Mouse (Mus musculus) CD4-positive, CD25-positive, alpha-beta regulatory T cell, adult 4 months (primary cell): Measurements from ENCODE around the gene Nanos3. TPM values are rescaled to one million over a fixed set of nuclear protein-coding genes. Genes with fewer than 3 reads are reported as not detected.

Experiments used
- ATAC-seq: one replicate; pipeline ENCODE4 v1.8.0; 2017
- polyA plus RNA-seq, 2 experiments: library from polyadenylated mRNA; unstranded; fragments of 100-300 nt; shearing (Covaris generic); gene quantifications; one replicate each; pipeline ENCODE4 v1.2.1; 2017

Gene Nanos3
- polyA plus RNA-seq, 2 experiments from 2014 or later = 0.81 TPM; not detected in 1

DNA sequence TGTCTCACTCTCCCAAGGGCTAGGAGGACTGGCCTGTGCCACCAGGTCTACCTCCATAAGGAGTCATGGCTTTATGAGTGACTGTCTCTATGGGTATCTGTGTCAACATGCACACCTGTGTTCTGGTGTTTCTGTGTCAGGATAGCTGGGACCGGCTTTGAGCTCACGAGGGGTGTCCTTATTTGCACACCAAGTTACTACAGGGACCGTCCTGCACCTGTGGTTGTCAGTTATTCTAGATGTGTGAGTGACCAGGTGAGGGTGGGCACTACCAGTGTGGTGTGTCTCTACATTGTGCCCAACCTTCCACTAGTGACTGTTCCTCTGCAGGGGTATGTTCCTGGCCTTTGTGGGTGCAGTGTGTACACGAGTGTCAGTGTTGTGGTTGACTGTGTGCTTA is 2.2 kb downstream of the Nanos3 start:
- ATAC-seq = no peak

DNA sequence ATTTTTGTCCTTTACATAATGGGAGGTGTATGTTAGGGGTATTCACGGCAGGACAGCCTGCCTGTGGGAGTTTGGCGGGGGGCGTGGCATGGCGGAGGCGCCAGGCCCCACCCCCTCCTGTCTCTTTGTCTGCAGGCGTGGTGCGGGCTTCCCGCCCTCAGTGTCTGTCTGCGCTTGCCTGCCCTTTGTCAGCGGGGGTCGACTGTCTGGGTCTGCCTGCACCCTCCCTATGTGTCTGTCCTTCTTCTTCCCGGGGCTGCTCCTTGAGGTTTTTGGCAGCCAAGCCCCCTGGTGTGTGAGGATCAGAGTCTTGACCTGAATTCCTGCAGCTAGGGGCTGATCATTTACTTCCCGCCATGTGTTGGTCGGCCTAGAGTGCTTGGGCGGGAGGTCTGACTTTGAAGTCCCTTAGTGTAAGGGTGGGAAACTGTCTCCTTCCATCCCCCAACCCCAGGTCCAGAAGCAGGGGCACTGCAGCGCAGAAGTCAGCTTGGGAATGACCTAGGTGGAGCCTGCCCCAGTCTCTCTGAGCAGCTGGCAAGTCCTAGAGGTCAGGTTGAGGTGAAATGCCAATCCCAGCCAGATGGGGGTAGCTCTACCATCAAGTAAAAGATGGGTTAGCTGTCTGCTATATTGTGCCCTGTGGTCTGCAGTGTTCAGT is 4.4 kb downstream of the Nanos3 start:
- peak; percentile 43 for ATAC-seq

DNA sequence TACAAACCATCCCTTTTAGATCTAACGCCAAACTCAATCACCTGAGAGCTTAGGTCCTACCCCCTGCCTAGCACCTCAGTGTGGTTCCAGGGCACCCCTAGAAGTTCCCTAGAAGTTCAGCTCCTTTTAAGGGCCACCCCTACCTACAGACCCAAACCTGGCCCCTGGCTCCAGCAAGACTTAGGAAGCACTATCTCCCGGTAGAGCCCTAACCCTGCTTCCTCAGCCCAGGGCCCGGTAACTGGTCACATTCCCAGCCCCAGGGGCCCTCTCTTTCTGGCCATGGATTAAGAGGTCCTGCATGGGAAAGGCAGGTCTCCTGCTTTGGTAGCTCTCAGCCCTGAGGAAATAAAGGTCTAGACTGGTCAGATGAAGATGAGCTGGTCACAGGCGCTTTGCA is 5.1 kb downstream of the Nanos3 start:
- ATAC-seq = no peak

DNA sequence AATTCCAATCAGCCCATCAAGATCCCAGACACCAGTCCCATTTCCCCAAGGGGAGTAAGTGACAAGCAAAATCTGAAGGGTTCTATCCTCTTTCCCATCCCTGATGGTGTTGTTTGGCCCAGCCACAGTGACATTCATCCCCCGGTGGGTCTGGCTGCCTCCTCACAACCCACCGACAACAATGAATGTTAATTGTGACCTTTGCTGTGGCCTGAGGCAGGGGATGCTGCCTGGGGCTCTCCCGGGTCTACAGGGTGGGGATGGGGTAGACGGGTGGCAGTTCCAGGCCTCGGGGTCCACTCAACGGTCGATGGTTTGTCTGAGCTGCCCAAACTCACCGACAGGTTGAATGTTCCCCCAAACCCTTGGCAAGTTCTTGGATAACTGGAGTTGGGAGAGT is 6.4 kb downstream of the Nanos3 start:
- ATAC-seq = no peak

DNA sequence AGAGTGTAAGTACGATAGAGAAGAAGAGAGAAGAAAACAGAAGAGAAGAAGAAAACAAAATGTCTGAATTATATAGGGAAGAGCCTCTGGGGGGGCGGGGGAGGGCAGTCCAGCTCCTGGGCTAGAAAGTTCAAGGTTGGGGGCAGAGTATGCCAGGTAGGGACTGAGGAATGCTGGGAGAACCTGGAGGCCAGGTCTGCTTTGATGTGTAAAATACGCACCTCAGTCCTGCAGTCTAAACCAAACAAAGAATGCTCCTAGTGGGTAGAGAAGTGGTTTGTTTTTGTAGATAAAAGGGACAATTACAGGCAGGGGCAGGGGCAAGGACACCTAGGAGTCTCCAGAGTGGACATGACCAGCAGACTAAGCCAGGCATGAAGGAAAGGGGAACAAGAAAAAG is 7.6 kb downstream of the Nanos3 start:
- ATAC-seq = no peak

DNA sequence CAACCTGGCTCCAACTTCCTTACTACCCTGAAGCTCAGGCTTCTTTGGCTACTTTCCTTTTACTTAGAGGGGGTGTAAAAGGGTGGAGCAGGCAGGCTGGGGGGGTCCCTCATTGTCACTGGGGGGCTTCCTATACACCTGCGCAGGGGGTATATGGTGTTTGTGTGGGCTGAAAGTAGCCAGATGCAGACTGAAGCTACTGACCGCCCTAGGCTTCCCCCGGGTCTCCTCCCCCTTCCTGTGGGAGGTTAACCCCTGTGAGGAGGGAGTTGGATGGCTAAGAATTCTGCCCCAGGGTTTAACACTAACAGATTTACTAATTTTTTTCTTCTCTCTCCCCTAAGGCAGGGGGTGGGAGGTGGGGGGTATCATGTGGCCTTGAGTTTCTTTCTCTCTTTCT is 8.5 kb downstream of the Nanos3 start:
- ATAC-seq = no peak

DNA sequence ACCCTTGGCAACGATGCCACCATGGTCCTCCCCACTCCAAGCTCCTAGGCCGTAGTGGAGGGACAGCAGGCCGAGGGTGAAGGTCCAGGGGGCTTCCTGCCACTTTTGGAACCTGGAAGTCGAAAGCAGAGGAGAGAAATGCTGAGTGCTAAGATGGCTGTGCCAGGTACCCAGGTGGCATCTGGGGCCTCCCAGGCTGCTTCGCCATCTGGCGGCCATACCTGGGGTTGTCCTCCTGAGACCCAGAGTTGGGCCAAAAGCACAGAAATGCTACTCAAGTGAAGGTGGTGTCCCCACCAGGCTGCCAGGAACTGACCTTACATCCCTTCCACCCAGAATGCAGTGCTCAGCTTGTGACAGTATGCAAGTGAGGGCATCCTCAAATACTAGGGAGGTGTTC is 11.2 kb downstream of the Nanos3 start:
- peak; percentile 82 for ATAC-seq

DNA sequence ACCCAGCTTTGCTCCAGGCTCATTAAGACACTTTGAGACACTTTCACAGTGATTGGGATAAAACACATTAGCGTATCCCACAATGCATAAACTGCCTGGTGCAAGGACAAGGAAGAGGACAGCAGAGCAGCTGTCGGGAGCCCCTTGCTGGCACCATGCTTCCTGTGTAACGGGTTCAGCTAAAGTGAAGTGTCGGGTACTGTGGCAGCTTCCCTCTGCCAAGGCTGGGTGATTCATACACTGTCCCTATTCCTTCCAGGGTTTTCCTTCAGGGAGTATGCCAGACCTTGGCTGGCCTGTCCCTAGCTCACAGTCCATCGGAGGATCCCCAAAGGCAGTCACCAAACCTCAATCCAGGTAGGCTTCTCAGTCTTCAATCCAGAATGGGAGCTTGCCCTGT is 14.9 kb downstream of the Nanos3 start:
- ATAC-seq = no peak

DNA sequence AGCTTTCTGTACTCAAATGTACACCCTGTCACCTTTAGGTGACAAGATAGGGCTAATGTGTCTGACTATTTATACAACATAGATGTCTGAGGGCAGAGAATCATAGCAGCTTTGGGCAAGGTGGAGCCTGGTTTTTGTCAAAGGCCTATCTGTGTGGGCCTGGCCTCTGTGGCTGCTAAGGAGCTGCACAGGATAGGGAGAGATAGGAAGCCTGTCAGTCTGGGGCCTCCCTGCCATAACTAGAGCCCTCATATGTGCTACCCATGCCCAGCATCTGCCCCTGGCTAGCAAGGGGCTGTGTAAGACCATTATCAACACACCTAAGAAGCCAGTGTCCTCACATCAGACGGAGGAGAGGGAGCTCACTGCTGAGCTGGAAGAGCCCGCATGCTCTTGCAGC is 17.3 kb downstream of the Nanos3 start:
- ATAC-seq = no peak

DNA sequence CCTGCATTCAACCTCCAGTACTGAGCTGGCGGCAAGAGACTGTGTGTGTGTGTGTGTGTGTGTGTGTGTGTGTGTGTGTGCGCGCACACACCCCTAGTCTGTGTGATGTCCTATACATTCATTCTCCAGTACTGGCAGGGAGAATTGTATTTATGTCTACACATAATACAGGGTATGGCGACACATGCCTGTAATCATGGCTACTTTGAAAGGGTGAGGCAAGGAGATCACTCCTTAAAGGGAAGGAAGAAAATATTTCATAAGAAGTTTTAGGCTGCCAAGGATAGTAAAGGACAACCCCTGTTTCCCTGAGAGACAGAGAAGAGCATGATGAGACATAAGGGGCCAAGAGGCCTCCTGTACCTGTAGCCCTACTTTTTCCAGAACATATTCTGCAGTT is 27.4 kb downstream of the Nanos3 start:
- ATAC-seq = no peak

DNA sequence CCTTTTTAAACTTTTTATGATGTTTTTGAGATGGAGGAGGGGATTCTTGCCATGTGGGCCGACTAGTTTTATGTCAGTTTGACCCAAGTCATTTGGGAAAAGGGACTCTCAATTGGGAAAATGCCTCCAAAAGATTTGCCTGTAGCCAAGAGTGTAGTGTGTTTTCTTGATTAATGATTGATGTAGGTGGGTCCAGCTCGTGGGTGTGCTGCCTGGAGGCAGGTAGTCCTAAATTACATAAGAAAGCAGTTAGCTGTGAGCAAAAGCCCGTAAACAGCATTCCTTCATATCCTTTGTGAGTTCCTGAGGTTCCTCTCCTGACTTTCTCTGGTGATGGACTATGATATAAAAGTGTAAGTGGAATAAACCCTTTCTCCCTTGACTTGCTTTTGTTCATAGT is 35.8 kb downstream of the Nanos3 start:
- no peak for ATAC-seq

DNA sequence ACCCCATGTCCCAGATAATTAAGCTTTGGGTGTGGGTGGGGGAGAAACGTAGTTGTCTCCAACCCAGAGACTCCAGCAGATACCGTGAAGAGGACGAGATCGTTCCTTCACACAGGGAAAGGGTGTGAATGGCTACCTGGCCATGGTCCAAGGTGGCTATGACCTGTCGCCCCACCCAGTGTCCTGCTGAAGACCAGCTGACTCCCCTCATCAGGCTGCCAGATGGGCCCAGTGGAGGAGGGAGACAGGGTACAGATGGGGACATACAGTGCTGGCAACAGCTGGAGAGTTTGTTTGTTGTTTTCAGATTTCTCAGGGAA is 36.5 kb downstream of the Nanos3 start:
- ATAC-seq = no peak

DNA sequence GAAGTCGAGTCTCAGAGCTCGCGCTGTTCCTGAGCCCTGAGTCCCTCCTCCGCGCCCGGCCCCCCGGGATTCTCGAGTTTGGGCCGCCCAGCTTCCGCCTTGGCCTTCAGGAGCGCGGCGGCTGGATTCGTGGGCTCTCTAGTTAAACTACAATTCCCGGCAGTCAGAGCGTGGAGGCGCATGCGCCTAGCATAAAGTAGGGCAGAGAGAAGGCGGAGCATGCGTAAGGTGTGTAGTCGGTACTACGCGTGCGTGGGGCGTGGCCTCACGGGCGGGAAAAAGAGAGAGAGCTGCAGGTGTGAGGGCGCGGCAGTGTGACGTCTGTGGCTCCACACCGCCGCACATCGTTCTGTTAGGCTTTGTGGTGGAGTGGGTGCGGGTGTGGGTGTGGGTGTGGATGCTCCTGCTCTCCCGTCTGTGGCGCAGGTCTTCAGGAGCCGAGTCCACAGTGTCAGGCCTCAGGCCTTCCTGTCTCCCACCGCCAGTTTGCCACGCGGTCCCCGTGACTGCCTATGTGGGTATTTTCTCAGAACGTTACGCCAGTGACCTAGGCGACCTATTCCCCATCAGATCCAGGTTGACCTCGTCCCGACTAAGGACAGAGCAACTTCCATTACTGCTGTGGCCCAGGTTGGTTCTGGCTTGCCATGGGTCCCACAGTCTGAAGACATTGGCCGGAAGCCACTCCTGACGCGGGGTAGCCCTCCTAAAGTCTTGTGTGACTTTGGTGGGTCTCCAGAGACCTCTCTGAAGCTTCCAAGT is 37.1 kb downstream of the Nanos3 start, which contains the start of the genes Cc2d1a and 4930432K21Rik:
Gene Cc2d1a (minus strand): TSS at position 168 of the 762 bp plus-strand sequence.
Gene 4930432K21Rik (plus strand): TSS at position 257 of the 762 bp plus-strand sequence.
- peak; percentile 96 for ATAC-seq

DNA sequence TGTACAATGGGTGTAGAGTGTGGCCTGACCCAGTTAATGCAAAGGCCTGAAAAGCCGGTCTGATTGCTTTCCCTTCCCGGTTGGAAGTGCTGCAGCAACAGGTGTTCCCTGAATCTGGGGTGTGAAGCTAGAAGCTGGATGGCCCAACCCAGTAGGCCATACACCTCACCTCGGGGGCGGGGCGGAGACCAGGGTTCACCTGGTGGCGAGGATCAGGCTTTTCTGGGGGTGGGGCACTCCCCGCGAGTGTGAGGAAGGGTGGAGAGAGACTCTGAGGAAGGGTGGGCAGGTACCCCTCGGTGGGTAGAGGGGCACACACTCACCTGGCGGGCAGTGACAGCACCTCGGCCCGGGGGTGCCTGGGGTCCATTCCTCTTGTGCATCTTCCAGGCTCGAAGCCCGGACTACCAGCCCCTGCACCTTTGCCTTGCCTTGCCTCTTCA is 37.7 kb downstream of the Nanos3 start:
- peak; percentile 25 for ATAC-seq

DNA sequence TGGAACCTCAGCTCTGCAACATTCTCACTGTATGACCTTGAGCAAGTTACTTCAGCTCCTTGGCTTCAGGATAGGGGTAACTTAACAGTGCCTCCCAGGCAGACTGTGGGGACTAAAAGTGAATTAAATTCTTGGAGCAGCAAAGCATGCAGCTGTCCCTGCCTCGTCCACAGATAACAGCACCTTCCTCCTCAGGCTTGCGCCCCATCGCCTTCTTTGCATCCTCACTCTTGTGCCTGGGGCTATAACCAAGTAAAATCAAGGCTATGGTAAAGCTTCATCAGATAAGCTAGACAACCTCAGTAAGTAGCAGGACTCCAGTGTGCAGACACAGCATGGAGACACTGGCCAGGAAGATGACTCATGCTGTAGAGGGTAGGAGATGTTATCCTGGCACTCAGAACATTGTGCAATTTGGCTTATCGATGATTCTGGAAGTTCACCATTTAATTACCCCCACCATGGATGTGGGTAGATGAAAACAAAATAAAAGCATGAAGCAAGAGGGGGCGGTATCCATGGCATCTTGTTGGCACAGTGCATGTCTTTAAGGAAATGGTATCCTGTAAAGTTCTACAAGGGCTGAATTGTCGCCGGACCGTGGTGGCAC is 40.3 kb downstream of the Nanos3 start:
- ATAC-seq = no peak

DNA sequence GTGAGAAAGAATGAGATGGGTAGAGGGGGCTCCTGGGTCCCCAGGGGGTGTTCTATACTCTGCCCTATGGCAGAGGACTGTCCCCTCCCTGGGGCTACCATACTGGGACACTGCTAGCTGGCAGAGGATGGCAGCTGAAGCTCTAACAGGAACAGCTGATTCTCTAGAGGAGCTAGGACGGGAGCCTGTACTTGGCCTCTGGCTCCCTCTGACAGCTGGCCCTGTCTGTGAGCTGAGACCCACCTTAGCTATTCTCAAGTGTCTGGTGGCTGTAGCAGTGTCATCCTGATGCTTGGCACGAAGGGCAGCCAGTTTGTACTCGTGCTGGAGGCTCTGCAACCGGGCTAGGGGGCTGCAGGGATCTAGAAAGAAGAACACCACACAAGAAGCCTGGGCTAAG is 44.2 kb downstream of the Nanos3 start:
- no peak for ATAC-seq

DNA sequence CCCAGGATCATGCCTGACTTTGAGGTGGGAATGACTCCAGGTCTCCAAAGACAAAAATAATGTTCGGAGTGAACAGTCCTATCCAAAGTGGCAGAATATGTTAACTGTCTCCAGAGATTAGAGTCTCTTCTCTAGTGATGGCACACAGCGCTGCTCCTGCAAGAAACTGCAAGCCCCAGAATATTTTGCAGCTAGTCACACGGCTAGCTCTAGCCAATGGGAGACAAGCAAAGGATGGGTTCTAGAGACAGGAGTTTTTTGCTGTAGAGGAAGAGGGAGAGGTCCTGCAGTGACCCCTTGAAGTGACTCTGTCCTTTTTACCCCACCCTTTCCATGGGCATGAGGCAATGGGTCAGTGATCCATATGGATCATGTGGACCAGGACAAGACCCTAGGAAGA is 47.2 kb downstream of the Nanos3 start:
- no peak for ATAC-seq

DNA sequence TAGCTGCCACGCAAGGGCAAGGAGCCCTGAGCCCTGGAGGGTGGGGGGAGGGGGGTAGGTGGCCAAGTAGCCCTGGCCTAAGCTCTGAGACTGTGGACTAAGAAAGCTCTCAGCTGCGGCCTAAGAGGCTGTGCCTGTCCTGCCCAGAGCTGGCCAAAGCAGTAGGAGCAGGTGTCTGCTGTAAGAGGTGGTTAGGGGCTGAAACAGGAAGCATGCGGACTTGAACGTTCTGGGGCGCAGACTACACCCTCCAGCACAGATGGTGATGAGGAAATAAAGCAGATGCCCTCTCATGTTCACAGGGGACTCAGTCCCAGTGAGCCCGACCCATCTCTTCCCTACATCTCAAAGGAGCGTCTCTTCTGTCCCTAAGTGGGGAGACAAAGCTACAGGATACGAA is 52.8 kb downstream of the Nanos3 start:
- no peak for ATAC-seq

DNA sequence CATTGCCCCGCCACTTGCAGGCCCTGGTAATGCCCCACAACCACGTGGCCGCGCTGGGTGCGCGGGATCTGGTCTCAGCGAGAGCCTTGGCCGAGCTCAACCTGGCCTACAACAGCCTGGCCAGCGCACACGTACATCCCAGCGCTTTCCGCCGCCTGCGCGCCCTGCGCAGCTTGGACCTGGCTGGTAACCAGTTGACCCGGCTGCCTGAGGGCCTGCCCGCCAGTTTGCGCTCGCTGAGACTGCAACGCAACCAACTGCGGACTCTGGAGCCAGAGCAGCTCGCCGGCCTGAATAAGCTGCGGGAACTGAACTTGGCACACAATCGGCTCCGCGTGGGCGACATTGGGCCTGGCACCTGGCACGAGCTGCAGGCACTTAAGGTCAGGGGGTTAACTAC is 54.2 kb downstream of the Nanos3 start:
- ATAC-seq = no peak

DNA sequence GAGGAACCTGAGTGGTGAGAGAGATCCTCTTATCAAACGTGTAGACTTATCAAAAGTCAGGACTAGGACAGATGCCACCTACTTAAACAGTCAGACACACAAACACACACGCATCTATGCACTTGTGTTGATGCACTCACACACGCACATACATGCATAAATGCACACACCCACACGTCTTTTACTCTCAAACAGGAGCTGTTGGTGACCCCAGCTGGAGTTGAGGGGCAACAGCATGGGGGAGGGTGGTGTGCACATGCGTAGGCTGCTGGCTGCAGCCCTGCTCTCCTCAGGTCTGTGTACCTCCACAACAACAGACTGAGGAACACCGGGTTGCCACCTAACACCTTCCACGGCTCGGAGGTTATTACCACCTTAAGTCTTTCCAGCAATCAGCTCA is 56.7 kb downstream of the Nanos3 start:
- peak; percentile 13 for ATAC-seq

DNA sequence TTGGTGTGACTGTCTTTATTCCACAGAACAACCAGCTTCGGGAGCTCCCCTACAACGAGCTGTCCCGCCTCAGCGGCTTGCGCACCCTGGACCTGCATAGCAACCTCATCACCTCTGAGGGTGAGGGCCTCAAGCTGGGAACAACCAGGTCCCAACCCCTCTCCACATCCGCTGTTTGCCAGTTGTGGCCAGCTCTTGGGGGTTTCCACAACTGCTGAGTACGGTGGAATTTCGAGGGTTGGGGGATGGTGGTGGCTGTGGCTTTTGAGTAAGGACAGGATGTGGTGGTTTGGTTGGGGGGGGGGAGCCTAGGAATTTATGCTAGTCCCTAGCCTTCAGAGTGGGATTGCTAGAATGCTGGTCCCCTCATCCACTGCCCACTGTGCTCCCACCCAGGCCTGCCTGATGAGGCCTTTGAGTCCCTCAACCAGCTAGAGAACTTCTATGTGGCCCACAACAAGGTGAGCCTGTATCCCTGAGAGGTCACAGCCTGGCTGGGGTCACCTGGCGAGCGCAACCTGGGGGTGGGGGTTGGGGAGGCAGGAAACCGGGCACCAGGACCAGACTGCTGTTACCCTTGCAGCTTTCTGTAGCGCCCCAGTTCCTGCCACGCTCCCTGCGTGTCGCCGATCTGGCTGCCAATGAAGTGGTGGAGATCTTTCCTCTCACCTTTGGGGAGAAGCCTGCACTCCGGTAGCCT is 57.7 kb downstream of the Nanos3 start:
- ATAC-seq = peak; percentile 94

DNA sequence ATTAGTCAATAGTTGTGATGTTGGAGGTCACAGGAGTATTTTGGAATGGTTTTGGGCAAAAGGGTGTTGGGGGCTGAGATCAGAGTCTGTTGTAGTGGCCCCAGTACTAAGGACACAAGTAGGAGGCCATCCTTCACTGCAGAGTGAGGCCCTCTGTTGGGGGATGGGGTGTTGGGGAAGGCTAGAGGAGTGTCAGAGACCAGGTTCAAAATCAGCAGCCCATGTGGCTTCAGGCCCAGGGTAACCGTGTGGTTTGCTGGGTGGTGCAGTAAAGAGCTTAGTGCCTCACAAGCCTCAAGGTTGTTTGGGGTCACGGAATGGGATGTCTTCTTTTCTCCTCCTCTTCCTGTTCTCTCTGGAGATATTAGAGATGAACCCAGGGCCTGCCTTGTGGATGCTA is 58.3 kb downstream of the Nanos3 start:
- peak; percentile 11 for ATAC-seq

DNA sequence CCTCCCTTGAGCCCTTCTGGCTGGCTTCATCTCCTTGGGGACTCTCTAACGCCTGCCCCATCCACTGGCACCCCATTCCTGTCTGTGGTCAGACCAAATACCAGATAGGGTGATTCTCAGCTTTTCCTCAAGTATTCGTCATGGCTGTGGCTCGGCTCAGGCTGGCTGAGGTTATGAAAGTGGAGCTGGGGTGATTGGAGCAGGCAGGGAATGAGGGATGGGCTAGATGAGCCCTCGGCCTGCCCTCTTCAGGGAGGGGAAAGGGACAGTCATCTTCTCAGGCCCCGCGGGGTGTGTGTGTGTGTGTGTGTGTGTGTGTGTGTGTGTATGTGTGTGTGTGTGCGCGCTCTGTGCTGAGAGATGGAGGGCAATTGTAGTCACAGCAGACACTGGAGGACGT is 59.4 kb downstream of the Nanos3 start, which contains the start of gene Podnl1:
Gene Podnl1 (plus strand): TSS at position 334 of the 400 bp plus-strand sequence.
- no peak for ATAC-seq
